Mouse (Mus musculus): ENCODE results near the gene Supt5.
A peak's percentile ranks its signal among the peaks of the same experiment; 100 is the strongest.
"Not testable (repeated sequence)": the region's sequence is repeated elsewhere in the genome, so short reads cannot be mapped to it uniquely, and the experiment has no call there.

The Supt5 gene

DNA sequence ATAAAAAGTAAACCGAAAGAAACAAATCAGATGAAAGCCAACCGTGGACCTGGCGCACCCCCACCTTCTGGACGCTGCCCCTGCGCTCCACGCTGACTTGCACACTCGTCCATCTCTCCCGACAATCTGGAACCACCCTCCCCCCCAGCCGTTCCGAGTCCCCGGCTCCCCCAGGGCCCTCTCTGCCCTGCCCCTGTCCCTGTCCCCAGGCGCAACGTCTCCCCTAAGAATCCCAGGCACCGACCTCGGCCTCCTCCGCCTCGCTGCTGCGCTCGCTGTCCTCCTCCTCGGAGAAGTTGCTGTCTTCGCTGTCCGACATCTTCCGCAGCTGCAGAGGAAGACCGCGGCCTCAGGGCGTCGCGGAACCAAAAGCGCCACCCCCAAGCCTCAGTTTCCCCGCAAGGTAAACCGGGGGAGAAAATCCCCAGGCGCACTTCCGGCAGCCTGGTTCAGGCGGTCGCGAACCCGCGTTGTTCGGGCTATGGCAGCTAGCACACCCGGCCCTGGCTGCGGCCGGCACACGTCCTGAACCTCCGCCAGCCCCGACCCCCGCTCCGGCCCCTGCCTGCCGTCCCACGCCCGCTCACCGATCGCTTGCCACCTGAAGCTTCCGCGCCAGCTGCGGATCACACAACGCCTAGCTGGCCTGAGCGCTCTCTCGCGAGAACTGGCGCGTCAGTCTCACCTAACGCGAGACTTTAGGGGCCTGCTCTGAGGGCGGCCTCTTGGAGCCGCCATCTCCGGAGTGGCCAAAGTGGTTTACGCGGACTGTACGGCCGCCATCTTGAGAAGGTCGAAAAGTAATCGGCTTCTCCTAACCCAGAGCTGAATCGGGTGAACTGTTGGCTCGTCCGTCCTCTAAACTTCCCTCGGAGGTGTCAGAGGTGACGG is at the start of gene Supt5:
Supt5 (minus strand) TSS at position 639 of the 891 bp plus-strand sequence.
- DNase-seq (ENCODE audit: low read depth, low spot score) = peak; percentile 99

DNA sequence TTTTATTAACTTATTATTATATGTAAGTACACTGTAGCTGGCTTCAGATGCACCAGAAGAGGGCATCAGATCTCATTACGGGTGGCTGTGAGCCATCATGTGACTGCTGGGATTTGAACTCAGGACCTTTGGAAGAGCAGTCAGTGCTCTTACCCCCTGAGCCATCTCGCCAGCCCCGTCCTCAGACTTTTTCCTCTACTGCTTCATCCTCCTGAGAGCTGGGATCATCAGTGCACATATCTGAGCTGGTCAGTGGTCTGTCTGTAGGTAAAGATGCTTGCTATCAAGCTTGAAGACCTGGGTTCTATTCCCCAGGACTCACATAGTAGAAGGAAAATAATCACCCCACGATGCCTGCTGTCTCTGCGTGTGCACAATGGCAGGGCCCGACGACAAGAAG is 48.8 kb upstream of the Supt5 start:
- DNase-seq (ENCODE audit: low read depth, low spot score) = not testable (repeated sequence)

DNA sequence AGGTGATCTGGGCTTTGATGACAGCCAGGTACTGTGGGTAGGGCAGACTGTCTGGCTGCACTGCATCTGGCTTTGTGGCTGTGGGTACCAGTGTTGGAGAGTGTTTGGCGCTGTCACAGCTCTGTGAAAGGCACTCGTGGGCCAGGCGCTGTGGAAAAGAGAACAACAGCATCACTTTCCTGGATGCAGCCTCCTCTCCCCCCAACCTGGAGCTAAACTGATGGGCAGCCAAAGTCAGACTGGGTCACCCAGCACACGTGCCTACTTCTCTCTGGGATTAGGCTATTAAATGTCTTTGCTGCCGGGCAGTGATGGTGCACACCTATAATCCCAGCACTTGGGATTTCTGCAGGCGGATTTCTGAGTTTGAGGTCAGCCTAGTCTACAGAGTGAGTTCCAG is 48.3 kb upstream of the Supt5 start:
- not testable (repeated sequence) for DNase-seq (ENCODE audit: low read depth, low spot score)

DNA sequence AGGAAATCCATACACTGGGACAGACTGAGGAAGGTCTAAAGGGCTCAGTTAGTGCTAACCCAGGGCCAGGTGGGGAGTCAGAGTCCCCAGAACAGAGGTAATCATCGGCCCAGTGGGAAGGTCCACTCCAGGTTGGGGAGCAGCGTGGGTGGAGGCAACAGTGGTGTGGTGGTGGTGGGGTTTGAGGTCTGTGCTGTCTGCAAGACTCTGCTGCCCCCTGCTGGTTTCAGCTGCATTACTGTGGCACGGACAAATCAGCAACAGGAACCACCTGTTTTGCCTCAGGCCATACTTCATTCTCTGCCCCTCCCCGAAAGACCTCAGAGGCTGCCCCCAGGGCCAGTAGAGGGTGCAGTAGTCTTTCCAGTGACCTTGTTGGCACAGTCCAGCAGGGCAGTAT is 47.9 kb upstream of the Supt5 start:
- peak; percentile 93 for DNase-seq (ENCODE audit: low read depth, low spot score)

DNA sequence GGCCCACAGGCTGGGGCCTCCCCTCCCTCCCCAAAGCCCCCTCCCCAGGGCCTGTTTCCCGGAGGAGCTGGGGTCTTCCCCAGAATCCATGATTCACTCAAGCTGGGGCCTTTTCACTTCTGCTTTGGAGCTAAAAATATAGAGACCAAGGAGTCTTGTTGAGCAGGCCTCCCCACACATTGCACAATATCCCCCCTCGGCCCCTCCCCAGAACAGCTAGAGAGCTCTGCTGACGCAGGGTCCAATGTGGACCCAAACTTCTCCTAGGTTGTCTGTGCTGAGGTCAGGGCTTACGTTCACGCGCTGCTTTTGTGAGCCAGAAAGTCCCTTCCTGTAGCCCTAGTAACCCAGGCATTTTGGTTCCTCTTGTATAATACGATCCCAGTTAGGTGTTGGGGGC is 47.5 kb upstream of the Supt5 start:
- DNase-seq (ENCODE audit: low read depth, low spot score) = no peak

DNA sequence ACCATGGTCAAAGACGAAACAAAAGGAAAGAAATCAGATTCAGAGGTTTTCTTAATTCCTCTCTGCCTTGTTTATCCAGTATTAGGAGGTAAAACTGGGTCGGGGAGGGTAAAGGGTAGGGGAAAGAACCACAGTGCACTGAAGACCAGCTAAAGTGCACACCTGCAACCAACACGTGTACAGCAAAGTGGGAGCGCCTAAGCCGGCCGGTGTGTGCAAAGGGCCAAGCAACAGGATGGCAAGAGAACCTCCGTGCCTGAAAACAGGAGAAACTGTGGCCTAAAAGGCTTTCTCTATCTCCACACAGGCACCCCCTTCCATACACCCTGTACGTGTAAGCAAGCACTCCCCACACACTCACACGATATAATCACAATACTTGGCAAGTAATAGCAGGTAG is 46.6 kb upstream of the Supt5 start:
- no peak for DNase-seq (ENCODE audit: low read depth, low spot score)

DNA sequence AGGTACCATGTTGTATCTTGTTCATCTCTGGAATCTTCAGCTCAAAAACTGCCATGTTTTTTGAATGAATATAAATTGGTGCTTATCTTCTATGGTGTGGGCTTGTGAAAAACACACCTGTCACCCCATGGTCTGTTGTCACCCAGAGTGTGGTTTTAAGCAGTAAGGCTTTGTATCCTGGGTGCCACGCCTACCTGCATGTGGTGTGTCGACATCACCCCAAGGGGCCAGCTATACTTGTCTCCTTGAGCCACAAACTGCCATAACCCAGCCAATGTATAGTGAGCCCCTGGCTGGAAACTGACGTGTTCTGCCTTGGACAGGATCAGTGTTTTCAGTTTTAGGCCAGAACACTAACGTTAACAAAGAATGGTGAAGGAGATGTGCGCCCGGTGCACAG is 45.6 kb upstream of the Supt5 start:
- DNase-seq (ENCODE audit: low read depth, low spot score) = peak; percentile 50

DNA sequence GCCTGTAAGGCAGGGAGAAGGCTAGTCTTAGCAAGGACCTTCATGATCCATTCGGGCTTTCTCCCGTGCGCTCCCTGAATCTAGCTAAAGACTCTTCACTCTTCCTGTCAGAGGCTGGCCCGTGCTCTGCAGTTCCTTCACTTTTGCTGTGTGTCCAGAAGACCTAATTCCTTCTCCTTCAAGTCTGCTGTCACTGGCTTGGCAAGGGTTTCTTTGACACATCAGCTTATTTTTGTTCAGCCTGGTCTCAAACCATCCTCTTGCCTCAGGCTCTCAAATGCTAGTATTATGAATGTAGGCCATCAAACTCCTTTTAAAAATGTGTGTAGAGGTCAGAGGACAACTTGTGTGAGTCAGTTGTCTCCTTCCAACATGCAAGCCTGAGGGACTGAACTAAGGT is 45.1 kb upstream of the Supt5 start:
- DNase-seq (ENCODE audit: low read depth, low spot score) = peak; percentile 25

DNA sequence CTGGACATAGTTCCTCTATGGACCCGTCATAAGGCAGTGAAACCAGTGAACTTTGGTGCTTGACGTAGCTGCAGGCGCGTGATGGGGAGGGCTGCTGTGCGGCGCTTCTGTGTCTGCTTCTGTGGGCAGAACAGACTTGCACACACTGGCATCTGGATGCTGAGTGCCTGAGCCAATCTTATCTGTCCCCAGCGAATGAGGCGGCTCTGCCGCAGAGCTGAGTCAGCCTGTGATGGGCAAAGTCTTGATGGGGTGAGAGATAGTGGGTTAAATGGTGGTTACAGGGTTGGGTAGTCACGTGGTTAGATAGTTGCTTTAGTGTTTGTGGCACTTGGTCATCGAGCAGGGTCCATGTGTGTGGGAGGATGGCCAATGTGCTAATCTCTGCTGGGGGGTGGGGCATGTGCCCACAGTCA is 44.4 kb upstream of the Supt5 start:
- DNase-seq (ENCODE audit: low read depth, low spot score) = peak; percentile 91

DNA sequence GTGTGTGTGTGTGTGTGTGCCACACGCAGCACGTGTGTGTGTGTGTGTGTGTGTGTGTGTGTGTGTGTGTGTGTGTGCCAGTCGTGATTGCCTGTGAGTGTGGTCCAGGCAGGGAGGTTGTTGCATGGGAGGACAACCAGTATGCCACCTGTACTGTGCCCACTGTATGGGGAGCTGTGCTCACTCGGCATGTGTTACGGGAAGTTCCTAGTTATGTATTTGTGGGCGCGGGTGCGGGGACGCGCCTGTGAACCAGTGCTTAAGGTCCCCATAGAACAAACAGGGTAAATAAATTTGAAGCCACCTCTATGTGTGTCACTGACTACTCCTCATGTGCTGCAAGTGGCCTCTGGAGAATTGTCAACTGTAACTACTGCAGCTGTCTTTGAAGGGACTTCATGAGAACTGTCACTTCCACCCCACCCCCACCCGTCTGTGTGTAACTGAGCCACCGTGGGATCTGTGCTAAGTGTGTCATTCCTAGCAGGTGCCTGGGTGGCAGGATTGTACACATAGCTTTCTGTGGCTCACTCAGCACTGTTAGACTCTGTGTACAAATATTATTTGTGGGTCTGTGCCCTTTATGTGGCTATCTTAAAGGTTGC is 43.9 kb upstream of the Supt5 start:
- peak; percentile 86 for DNase-seq (ENCODE audit: low read depth, low spot score)

DNA sequence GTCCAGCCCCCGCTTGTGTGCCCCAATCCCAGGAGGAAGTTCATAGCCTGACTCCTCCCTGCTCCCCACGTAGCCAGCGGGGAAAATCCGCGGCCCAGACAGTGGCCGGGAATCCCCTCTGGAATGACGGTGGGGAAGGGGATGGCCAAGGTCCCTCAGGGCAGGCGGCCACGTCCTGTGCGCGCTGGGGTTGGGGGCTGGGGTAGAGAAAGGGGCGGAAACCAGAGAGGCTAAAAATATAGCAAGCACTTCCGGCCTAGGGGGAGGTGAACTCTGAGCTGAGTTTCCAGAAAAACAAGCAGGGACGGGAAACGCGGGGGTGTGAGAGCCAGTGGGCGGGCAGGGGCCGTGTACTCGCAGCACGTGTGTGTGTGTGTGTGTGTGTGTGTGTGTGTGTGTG is 43.4 kb upstream of the Supt5 start:
- DNase-seq (ENCODE audit: low read depth, low spot score) = peak; percentile 96

DNA sequence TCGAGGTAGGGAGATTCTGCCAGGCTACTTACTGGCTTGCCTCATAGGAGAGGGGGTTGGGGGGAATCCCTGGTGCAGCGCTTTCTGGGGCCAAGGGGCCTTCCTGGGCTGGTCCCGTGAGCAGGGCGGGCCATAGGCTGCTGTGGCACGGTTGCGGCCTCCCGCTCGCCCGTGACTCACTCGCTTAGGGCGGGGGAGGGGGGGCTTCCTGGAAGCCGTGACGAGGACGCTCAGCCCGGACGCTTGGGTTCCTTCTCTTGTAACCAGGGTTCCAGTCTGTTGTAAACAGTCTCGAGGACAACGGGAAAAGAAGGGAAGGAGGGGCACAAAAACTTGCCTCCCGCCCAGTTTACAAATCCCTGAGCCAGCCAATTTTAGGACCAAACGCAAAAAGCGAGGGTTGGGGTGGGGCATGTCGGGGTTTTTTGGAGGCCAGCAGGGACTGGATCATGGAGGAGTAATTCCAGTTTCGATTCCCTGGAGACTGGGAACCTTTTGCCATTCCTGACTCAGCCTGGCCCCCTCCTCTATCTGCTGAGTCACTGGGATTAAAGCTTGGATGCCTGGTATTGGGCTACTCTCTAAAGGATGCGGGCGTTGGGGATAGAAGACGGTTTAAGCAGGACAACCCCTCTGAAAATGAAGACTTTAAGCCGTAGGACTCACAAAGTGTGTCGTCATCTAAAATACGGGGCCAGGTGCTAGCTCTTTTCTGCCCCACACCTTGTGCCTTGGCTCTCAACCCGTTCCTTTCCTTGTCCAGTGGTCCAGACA is 42.7 kb upstream of the Supt5 start:
- DNase-seq (ENCODE audit: low read depth, low spot score) = peak; percentile 97

DNA sequence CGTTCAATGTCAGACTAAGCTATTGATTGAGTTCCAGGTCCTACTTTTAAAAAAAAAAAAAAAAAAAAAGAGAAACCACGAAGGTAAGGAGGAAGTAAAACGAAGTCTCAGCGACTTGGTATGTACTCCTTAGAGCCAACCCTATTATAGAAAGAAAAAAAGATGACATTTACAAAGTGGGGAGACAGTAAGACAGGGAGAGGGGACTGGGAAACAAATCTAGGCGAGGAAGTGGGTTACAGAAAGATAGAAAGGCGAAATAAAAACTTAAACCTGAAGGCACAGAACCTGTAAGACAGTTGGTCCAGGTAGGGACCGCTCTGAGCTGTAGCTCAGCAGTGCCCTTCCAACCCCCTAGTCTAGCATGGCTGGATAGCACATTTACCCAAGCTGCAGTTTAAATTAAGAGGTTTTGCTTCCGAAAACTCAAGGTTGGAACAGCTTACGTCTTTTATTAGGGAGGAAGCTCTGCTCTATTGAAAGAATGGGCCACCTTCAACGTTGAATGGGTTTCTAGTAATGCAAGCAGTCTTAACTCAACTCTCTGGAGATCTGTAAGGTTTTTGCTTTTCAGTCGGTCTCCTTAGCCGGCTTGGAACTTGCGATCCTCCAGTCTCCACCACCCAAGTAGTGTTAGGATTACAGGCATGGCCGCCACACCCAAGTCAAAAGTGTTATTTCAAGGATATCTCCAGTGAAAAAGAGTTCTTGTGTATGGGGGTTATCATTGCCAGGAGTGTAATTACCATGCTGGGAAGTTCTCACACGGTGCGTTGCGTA is 41.9 kb upstream of the Supt5 start, which contains the start of gene Zfp36:
Zfp36 (minus strand) TSS at position 17 of the 780 bp plus-strand sequence.
- DNase-seq (ENCODE audit: low read depth, low spot score) = peak; percentile 48

DNA sequence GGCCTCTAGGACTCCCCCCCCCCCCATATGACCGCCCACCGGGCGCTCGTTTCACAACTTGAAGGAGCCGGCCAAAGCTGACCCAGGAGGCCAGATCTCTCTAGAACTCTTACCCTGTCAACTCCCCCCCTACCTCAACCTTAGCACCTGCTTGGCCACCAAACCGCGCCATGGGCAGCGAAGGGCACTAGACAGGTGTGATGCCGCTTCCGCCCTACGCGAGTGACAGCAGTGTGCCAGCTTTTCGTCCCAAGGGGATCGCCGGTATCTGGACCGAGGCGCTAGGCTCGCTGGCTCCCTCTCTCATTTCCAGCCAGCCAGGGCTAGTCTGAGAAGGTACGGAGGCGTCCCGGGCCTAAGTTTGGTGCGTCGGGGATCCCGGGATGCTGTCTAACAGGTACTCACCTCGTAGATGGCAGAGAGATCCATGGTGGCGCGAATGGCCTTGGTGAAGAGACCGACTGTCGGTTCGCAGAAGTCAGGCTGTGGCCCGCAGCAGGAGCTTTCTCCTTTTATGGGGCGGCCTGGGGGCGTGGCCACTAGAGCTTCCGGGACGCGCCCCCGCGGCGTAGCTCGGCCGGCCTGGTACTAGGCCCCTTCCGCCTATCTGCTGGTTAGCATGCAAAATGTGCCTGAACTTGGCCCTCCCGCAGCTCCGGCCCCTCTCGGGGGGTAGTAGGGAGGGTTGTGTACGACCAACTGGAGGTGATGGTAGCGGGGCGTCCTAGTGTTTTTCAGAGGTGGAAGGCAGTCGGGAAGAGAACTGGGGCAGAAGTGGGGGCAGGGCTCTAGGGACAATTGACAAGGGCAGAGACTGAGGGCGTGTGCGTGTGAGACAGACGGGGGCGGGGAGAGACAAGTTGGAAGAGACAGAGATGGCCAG is 40.5 kb upstream of the Supt5 start:
- DNase-seq (ENCODE audit: low read depth, low spot score) = peak; percentile 96

DNA sequence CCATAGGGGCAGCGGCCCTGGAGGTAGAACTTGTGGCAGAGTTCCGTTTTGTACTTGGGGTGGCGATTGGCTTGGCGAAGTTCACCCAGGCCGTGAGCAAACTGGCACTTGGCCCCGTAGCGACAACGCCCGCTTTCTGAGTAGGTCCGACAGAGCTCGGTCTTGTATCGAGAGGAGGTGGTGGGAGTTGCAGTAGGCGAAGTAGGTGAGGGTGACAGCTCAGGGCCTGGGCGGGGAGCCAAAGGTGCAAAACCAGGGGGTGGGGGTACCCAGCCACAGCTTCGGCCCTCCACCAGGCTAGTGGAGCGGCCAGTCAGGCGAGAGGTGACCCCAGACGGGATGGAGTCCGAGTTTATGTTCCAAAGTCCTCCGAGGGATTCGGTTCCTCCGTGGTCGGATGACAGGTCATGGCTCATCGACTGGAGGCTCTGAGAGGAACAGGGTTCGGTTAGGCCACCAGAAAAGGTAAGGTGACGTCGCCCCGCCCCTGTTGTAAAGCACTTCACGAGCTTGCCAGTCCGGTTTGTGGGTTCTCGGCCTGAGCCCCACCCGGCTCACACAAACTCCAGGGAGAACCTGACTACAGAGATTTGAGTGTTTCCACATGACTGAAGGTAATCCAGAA is 39.6 kb upstream of the Supt5 start:
- peak; percentile 76 for DNase-seq (ENCODE audit: low read depth, low spot score)

DNA sequence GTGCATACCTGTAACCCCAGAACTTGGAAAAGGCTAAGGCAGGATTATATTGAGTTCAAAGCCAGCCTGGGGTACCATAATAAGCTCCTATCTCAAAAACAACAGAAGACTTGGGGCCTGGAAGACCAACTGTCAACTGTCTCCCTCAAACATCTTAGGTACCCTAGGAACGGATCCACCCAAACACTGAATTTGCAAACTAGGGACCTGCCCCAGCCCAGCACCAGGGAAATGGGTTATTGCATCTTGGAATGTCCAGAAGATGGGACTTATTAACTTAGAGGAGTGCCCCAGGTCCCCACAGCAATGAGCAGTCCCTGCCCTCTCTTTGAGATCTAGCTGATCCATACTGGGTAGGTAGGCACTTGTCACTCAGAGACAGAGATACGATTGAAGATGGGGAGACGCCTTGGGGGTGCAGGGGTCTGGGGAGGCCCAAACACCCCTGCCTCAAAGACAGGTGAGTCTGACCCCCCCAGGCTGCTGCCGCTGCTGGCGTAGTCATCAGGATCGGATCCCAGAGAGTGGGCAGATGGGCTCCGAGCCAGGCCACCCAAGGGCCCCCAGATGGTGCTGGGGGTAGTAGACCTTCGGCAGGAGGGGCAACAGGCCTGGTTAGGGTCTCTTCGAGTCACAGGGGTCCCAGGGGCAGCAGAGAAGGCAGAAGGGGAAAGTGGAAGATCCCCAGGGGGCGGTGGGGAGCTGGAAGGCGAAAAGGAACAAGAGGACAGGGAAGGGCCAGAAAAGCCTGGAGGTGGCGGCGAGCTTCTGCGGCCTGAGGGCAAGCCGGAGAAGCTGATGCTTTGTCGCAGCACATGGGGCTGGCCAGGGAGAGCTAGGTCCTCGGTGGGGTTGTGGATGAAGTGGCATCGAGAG is 38.9 kb upstream of the Supt5 start:
- DNase-seq (ENCODE audit: low read depth, low spot score) = peak; percentile 57

DNA sequence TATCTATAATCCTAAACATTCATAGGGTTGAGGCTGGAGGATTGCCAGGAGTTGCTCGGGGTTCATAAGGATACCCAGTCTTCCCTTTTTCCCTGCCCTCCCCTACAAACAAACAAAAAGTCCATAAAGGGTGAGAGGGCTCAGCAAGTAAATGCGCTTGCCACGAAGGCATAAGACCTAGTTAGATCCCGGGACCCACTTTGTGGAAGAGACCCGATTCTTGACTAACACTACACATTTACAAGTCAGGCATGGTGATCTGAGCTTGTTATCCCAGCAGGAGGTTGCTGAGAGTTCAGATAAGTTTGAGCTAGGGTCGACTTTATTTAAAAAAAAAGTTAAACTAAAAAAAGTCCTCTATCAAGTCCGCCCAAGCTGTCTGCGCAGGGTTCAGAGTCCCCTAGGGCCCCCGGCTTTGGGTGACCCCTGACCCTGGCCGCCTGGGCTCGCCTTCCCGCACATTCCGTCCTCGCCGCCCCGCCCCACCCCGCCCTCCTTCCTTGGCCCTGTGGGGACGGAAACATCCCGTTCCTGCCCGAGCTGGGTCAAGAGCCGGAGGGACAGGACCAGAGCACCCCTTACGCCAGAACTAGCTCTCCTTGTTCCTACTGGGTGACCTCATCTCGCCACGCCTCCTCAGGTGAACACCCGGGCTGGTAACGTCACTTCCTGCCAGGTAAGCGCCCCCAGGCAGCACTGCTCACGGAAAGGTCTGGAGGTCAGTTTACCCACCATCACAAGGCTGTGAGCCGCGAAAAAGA is 37.6 kb upstream of the Supt5 start:
- DNase-seq (ENCODE audit: low read depth, low spot score) = peak; percentile 90

Data from CD4-positive, CD25-positive, alpha-beta regulatory T cell, adult 2 months (primary cell).